Mouse (Mus musculus) embryonic facial prominence, embryonic 13.5 days (tissue): Measurements from ENCODE around the gene D17H6S53E. TPM values are rescaled to one million over a fixed set of nuclear protein-coding genes. Genes with fewer than 3 reads are reported as not detected.
A peak's percentile ranks its signal among the peaks of the same experiment; 100 is the strongest.

Source experiments
- ATAC-seq: fragments of 200-750 bp; cut with Nextera tagmentation; 2 replicates; pipeline ENCODE4 v1.8.0; 2017; ENCODE audit warnings: low read depth; ENCODE audit not compliant: insufficient number of reproducible peaks, insufficient read depth, low FRiP score, low TSS enrichment
- H3K27ac ChIP-seq: fragments of 300-500 bp; sonication (generic); 2 replicates; pipeline ENCODE4 v1.5.1; 2015; ENCODE audit warnings: moderate library complexity, mild to moderate bottlenecking, inconsistent platforms
- H3K27me3 ChIP-seq: fragments of 300-500 bp; sonication (generic); 2 replicates; pipeline ENCODE4 v1.6.1; 2015; ENCODE audit warnings: mild to moderate bottlenecking, inconsistent platforms
- H3K36me3 ChIP-seq: fragments of 300-500 bp; sonication (generic); 2 replicates; pipeline ENCODE4 v1.6.1; 2015; ENCODE audit warnings: mild to moderate bottlenecking, inconsistent platforms
- H3K4me1 ChIP-seq: fragments of 300-500 bp; sonication (generic); 2 replicates; pipeline ENCODE4 v1.6.1; 2015; ENCODE audit warnings: inconsistent platforms
- H3K4me2 ChIP-seq: fragments of 300-500 bp; sonication (generic); 2 replicates; pipeline ENCODE4 v1.6.1; 2015; ENCODE audit warnings: moderate library complexity, mild to moderate bottlenecking, inconsistent platforms
- H3K4me3 ChIP-seq: fragments of 300-500 bp; sonication (generic); 2 replicates; pipeline ENCODE4 v1.5.1; 2015; ENCODE audit warnings: mild to moderate bottlenecking, inconsistent platforms
- H3K9ac ChIP-seq: fragments of 300-500 bp; sonication (generic); 2 replicates; pipeline ENCODE4 v1.6.1; 2015; ENCODE audit warnings: mild to moderate bottlenecking, inconsistent platforms
- H3K9me3 ChIP-seq: fragments of 300-500 bp; sonication (generic); 2 replicates; pipeline ENCODE4 v1.6.1; 2016; ENCODE audit warnings: inconsistent platforms
- WGBS: fragments of 180-500 bp; shearing (Covaris S2); methylation state at CpG from one replicate; pipeline ENCODE4 v1.1.7; 2015; ENCODE audit warnings: mixed read lengths; 5-methylcytosine and 5-hydroxymethylcytosine counted together
- polyA plus RNA-seq: library from polyadenylated mRNA; unstranded; fragments of >200 nt; fragmentation: Nextera tagmentation; extraction: Ambion mirVana; gene quantifications from 2 replicates; pipeline ENCODE4 v1.2.1, GENCODE M21; 2015

The D17H6S53E gene
- polyA plus RNA-seq = 10.9 and 12.3 TPM in 2 replicates

- H3K9me3 ChIP-seq = no peaks in the 10 kb centered on the region
- H3K4me2 ChIP-seq = peak within 1 kb of the TSS; percentile 83
- peak within 1 kb of the TSS; percentile 89 for H3K9ac ChIP-seq
- H3K36me3 ChIP-seq = peaks cover 45% of the 10 kb centered on the region
- H3K4me3 ChIP-seq = peak within 1 kb of the TSS; percentile 82
- H3K4me1 ChIP-seq = peaks cover 31% of the 10 kb centered on the region
- ATAC-seq = peak; percentile 70; the same call in 1 of the 2 replicates
- peak within 1 kb of the TSS; percentile 88 for H3K27ac ChIP-seq
- H3K27me3 ChIP-seq = no peaks in the 10 kb centered on the region
- WGBS = under 1% methylated on average over 36 of the region's 36 CpGs
Observed at GRCm38 (mm10) chr17:35126206-35126611, at the start of gene D17H6S53E. Gene D17H6S53E, plus strand, starts transcription at chr17:35126373.

GRCm38 (mm10) chr17:35076507-35077176 is 49.5 kb upstream of the D17H6S53E start, which contains the start of gene Ly6g6e:
Gene Ly6g6e, plus strand, starts transcription at chr17:35076902.
- 5% methylated on average over 10 of the region's 10 CpGs for WGBS
- ATAC-seq = no peak
- no peak within 1 kb of the TSS; the same call in 1 of the 2 replicates for H3K9ac ChIP-seq
- H3K4me2 ChIP-seq = peak within 1 kb of the TSS; percentile 45
- peak within 1 kb of the TSS; percentile 20; the same call in 1 of the 2 replicates for H3K4me3 ChIP-seq
- peak within 1 kb of the TSS; percentile 55; the same call in 1 of the 2 replicates for H3K27ac ChIP-seq
- no peaks in the 10 kb centered on the region for H3K9me3 ChIP-seq
- H3K36me3 ChIP-seq = no peaks in the 10 kb centered on the region
- peaks cover 32% of the 10 kb centered on the region for H3K4me1 ChIP-seq
- peaks cover 16% of the 10 kb centered on the region for H3K27me3 ChIP-seq

- ATAC-seq = no peak
- no peaks in the 10 kb centered on the region for H3K9me3 ChIP-seq
- 33% methylated on average over 2 of the region's 2 CpGs for WGBS
- no peak overlapping the region for H3K9ac ChIP-seq
- H3K4me1 ChIP-seq = peaks cover 32% of the 10 kb centered on the region
- peaks cover 16% of the 10 kb centered on the region for H3K27me3 ChIP-seq
- no peaks in the 10 kb centered on the region for H3K36me3 ChIP-seq
- H3K4me2 ChIP-seq = peak overlapping the region; percentile 45
- 0 out of 2 replicates have a peak overlapping the region, but pooled peaks have one; percentile 20 for H3K4me3 ChIP-seq
- peak overlapping the region; percentile 55; the same call in 1 of the 2 replicates for H3K27ac ChIP-seq
Observed at GRCm38 (mm10) chr17:35077285-35077684, 48.9 kb upstream of the D17H6S53E start.

DNA sequence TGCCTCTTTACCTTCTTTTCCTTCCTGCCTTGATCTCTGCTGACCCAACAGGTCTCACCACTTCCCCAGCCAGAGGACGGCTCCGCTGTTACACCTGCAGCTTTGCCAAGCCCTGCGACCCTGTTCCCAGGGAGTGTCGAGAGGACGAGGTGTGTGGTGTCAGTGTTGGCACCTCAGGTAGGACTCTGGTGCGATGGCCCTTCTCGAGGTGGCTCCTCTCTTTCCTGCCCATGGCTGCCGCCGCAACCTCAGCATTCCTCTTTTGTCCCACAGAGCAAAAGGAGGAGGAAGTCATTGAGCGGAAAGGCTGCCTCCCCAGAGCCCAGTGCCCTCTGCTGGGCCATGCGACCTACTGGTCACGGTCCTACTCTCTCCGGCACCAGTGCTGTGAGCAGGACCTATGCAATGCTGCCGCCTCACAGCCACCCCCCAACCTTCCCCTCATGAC is 48.4 kb upstream of the D17H6S53E start, which contains the start of gene Ly6g6d:
TSS of gene Ly6g6d (minus strand) at position 280 of the 448 bp plus-strand sequence.
- ATAC-seq = no peak
- Histone ChIP-seq H3K27ac (peak within 1 kb of the TSS; percentile 55; the same call in 1 of the 2 replicates), H3K9me3 (no peaks in the 10 kb centered on the region), H3K9ac (no peak within 1 kb of the TSS; the same call in 1 of the 2 replicates), H3K4me2 (peak within 1 kb of the TSS; percentile 45), H3K4me1 (peaks cover 32% of the 10 kb centered on the region), H3K36me3 (no peaks in the 10 kb centered on the region), H3K27me3 (peaks cover 16% of the 10 kb centered on the region), H3K4me3 (peak within 1 kb of the TSS; percentile 20; the same call in 1 of the 2 replicates)
- WGBS = 10% methylated on average over 14 of the region's 14 CpGs

GRCm38 (mm10) chr17:35079778-35080177 is 46.4 kb upstream of the D17H6S53E start:
- H3K4me1 ChIP-seq = peaks cover 26% of the 10 kb centered on the region
- no peak overlapping the region for H3K4me2 ChIP-seq
- H3K27ac ChIP-seq = no peak overlapping the region
- H3K36me3 ChIP-seq = no peaks in the 10 kb centered on the region
- H3K9ac ChIP-seq = no peak overlapping the region
- H3K9me3 ChIP-seq = no peaks in the 10 kb centered on the region
- WGBS = 70% methylated on average over 9 of the region's 9 CpGs
- H3K4me3 ChIP-seq = no peak overlapping the region
- peaks cover 16% of the 10 kb centered on the region for H3K27me3 ChIP-seq
- ATAC-seq = no peak

GRCm38 (mm10) chr17:35080248-35080647 is 45.9 kb upstream of the D17H6S53E start:
- peaks cover 26% of the 10 kb centered on the region for H3K4me1 ChIP-seq
- no peak for ATAC-seq
- H3K36me3 ChIP-seq = no peaks in the 10 kb centered on the region
- H3K4me3 ChIP-seq = no peak overlapping the region
- no peak overlapping the region for H3K27ac ChIP-seq
- no peak overlapping the region for H3K4me2 ChIP-seq
- H3K27me3 ChIP-seq = peaks cover 16% of the 10 kb centered on the region
- 46% methylated on average over 6 of the region's 6 CpGs for WGBS
- no peak overlapping the region for H3K9ac ChIP-seq
- H3K9me3 ChIP-seq = no peaks in the 10 kb centered on the region

DNA sequence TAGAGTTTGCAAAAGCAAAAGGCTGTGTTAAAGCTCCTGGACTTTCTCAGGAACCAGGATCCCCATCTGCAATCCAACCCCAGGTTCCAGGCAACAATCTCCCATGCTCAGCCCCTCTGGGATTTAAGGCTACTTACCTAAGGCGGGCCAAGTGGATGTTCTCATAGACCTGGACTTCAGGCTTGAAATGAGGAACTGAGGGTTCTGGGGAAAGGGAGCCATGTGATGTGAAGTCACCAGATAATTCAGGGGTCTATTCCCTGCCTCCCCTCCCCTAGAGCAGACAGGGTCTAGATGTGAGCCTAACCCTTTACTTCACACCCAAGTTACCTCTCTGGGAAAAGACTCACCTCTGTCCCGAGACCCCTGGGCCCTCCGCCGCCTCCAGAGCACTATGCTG is 45.5 kb upstream of the D17H6S53E start:
- Histone ChIP-seq H3K9me3 (no peaks in the 10 kb centered on the region), H3K27ac (no peak overlapping the region), H3K9ac (no peak overlapping the region), H3K36me3 (no peaks in the 10 kb centered on the region), H3K27me3 (peaks cover 16% of the 10 kb centered on the region), H3K4me1 (peaks cover 26% of the 10 kb centered on the region), H3K4me2 (no peak overlapping the region), H3K4me3 (no peak overlapping the region)
- no peak for ATAC-seq
- 65% methylated on average over 4 of the region's 4 CpGs for WGBS

DNA sequence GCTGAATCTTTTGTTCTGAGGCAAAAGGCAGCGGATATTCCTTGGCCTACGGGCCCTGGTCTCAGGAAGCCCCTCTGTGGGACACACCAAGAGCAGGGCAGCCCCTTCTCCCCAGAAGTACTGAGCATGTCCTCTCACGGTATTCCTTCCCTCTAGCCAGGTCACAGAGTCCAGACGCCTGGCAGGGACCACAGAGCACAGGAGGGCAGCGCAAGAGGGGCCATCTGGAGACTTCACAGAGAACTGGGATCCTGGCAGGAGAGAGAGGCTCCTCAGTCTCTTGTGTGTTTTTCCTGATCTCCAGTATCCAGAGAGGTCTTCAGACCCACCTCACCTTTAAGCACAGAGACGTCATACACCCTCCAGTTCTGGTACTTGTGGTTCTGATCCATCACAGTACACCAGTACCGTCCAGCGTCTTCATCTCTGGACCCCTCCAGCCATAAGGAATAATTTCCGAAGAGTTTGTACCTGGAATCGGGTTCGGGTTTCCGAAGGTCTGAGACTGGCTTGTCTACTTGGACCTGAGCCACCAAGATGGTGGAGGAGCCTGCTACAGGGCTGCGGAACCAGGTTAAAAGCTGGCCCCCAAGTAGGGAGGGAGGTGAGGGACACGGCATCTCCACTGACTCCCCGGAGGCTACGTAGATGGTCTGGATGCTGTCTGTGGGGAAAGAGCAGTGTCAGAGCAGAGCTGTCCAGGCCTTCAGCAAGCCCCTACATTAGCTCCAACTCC is 43.2 kb upstream of the D17H6S53E start:
- WGBS = 81% methylated on average over 16 of the region's 16 CpGs

GRCm38 (mm10) chr17:35083929-35084497 is 42.2 kb upstream of the D17H6S53E start:
- H3K9me3 ChIP-seq = no peaks in the 10 kb centered on the region
- no peaks in the 10 kb centered on the region for H3K36me3 ChIP-seq
- 84% methylated on average over 3 of the region's 3 CpGs for WGBS
- H3K4me2 ChIP-seq = no peak overlapping the region
- ATAC-seq = no peak
- no peaks in the 10 kb centered on the region for H3K4me1 ChIP-seq
- peaks cover 4% of the 10 kb centered on the region; the same call in 1 of the 2 replicates for H3K27me3 ChIP-seq
- no peak overlapping the region for H3K4me3 ChIP-seq
- H3K9ac ChIP-seq = no peak overlapping the region
- no peak overlapping the region for H3K27ac ChIP-seq

More for the DNA sequence above, 43.2 kb upstream of the D17H6S53E start:
- Histone ChIP-seq H3K9me3 (no peaks in the 10 kb centered on the region), H3K9ac (0 out of 2 replicates have a peak overlapping the region, but pooled peaks have one; percentile 11), H3K4me1 (peaks cover 4% of the 10 kb centered on the region), H3K27me3 (peaks cover 11% of the 10 kb centered on the region), H3K36me3 (no peaks in the 10 kb centered on the region), H3K4me3 (no peak overlapping the region), H3K27ac (no peak overlapping the region), H3K4me2 (no peak overlapping the region)
- no peak for ATAC-seq

DNA sequence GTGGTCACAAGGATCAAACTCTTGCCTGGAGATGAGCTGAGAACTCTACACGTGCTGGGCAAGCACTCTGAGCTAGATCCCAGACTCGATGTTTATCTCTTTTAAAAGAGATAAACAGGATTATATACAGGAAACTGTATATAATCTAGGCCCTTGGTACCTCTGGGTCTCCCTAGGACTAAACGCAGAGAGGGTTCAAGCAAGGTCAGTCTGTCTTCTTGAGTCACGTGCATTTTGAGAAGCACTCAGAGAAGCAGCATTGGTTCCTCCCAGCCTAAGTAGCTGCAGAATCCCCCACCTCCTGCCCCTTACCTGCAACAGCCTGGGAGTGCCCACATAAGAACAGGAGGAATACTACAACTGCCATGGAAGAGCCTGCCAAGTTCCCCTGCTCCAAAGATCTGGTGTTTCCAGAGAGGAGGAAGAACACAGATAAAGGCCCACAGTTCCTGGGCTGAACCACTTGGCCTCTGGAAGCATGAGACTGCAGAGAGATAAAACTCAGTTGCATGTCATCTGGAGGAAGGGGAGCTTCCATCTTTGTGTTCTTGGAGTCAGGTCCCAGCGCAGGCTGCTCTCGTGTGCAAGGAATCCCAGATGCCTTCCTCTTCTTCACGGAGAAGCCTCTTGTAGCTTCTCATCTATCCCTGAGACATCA is 40.8 kb upstream of the D17H6S53E start, which contains the start of gene Ly6g6f:
TSS of gene Ly6g6f (minus strand) at position 403 of the 658 bp plus-strand sequence.
- H3K27me3 ChIP-seq = no peaks in the 10 kb centered on the region
- H3K9me3 ChIP-seq = no peaks in the 10 kb centered on the region
- H3K4me1 ChIP-seq = peaks cover 6% of the 10 kb centered on the region
- 83% methylated on average over 7 of the region's 7 CpGs for WGBS
- H3K27ac ChIP-seq = no peak within 1 kb of the TSS
- H3K36me3 ChIP-seq = no peaks in the 10 kb centered on the region
- H3K4me2 ChIP-seq = no peak within 1 kb of the TSS
- no peak within 1 kb of the TSS for H3K9ac ChIP-seq
- H3K4me3 ChIP-seq = no peak within 1 kb of the TSS
- no peak for ATAC-seq

- no peak overlapping the region for H3K27ac ChIP-seq
- H3K4me2 ChIP-seq = no peak overlapping the region
- H3K27me3 ChIP-seq = no peaks in the 10 kb centered on the region
- no peak overlapping the region for H3K9ac ChIP-seq
- H3K9me3 ChIP-seq = no peaks in the 10 kb centered on the region
- peaks cover 10% of the 10 kb centered on the region for H3K4me1 ChIP-seq
- no peak overlapping the region for H3K4me3 ChIP-seq
- no peak for ATAC-seq
- WGBS = 45% methylated on average over 2 of the region's 2 CpGs
- peaks cover 17% of the 10 kb centered on the region for H3K36me3 ChIP-seq
Observed at GRCm38 (mm10) chr17:35088151-35088550, 38.0 kb upstream of the D17H6S53E start.
